ENCODE assay signal across 11 mouse cellular contexts in genomic region chr10:117669449-117670090, GRCm38 (mm10). TPM values are rescaled to one million over a fixed set of nuclear protein-coding genes. Genes with fewer than 3 reads are reported as not detected.
DNase-seq lines count a peak whose midpoint lies in the region; ATAC-seq and TF ChIP-seq lines count a peak whose summit lies in the region.
"Had no signal": no experiment of that assay in that cellular context is flagged by ENCODE, and none has a peak within 500 bp of the region (broad histone marks: within the 10 kb centered on the region; RNA-seq: fewer than 3 reads in every experiment).

No protein-coding gene starts in this region.

- peak overlapping the region; percentile 34 for H3K27ac ChIP-seq in kidney, embryonic 16.5 days (ENCODE audit: low read length)
- no peak overlapping the region for H3K27ac ChIP-seq in kidney, embryonic 14.5 days (ENCODE audit: low read depth, low read length)
- peak overlapping the region; percentile 84 for H3K27ac ChIP-seq in intestine, postnatal 0 days (ENCODE audit: low read depth, low read length)
- H3K27ac ChIP-seq in midbrain, postnatal 0 days (ENCODE audit: low read depth, low read length): no peak overlapping the region
- H3K27ac ChIP-seq: liver, embryonic 12.5 days; midbrain, embryonic 12.5 days had no signal

- ATAC-seq in kidney, embryonic 16.5 days (ENCODE audit: low FRiP score, low TSS enrichment): no peak; the same call in 1 of the 2 replicates
- no peak for ATAC-seq in kidney, embryonic 14.5 days (ENCODE audit: low FRiP score, low TSS enrichment)
- ATAC-seq in intestine, postnatal 0 days: peak; percentile 92
- no peak for ATAC-seq in midbrain, postnatal 0 days (ENCODE audit: low FRiP score)
- ATAC-seq: liver, embryonic 12.5 days had no signal

- WGBS in kidney, embryonic 16.5 days: 44% methylated on average over 10 of the region's 10 CpGs
- 40% methylated on average over 10 of the region's 10 CpGs for WGBS in kidney, embryonic 14.5 days
- 26% methylated on average over 10 of the region's 10 CpGs for WGBS in intestine, postnatal 0 days
- WGBS in midbrain, postnatal 0 days: 65% methylated on average over 10 of the region's 10 CpGs

- 0 out of 2 replicates have a peak overlapping the region, but pooled peaks have one; percentile 13 for H3K9ac ChIP-seq in kidney, embryonic 16.5 days (replicated peaks; ENCODE audit: low read length)
- H3K9ac ChIP-seq in kidney, embryonic 14.5 days (ENCODE audit: low read depth, low read length): no peak overlapping the region
- 0 out of 2 replicates have a peak overlapping the region, but pooled peaks have one; percentile 12 for H3K9ac ChIP-seq in intestine, postnatal 0 days (ENCODE audit: low read depth, low read length)
- H3K9ac ChIP-seq in midbrain, postnatal 0 days (replicated peaks; ENCODE audit: low read length, poor library complexity, severe bottlenecking): no peak overlapping the region
- H3K9ac ChIP-seq: liver, embryonic 12.5 days; midbrain, embryonic 12.5 days had no signal

- H3K9me3 ChIP-seq in kidney, embryonic 16.5 days (ENCODE audit: low read length): no peaks in the 10 kb centered on the region
- H3K9me3 ChIP-seq in kidney, embryonic 14.5 days (ENCODE audit: control insufficient read depth, low read length): no peaks in the 10 kb centered on the region
- H3K9me3 ChIP-seq in intestine, postnatal 0 days (ENCODE audit: control insufficient read depth): no peaks in the 10 kb centered on the region
- no peaks in the 10 kb centered on the region for H3K9me3 ChIP-seq in midbrain, postnatal 0 days (ENCODE audit: low read length)
- H3K9me3 ChIP-seq: liver, embryonic 12.5 days; midbrain, embryonic 12.5 days had no signal

- no peak overlapping the region for H3K4me2 ChIP-seq in kidney, embryonic 16.5 days (replicated peaks; ENCODE audit: low read depth, low read length)
- H3K4me2 ChIP-seq in kidney, embryonic 14.5 days (replicated peaks; ENCODE audit: low read depth, low read length): no peak overlapping the region
- no peak overlapping the region for H3K4me2 ChIP-seq in intestine, postnatal 0 days (replicated peaks; ENCODE audit: low read depth)
- no peak overlapping the region for H3K4me2 ChIP-seq in midbrain, postnatal 0 days (ENCODE audit: low read depth, low read length, poor library complexity, severe bottlenecking)
- H3K4me2 ChIP-seq: liver, embryonic 12.5 days; midbrain, embryonic 12.5 days had no signal

- no peaks in the 10 kb centered on the region for H3K36me3 ChIP-seq in kidney, embryonic 16.5 days (ENCODE audit: insufficient read depth, low read length)
- H3K36me3 ChIP-seq in kidney, embryonic 14.5 days (ENCODE audit: control insufficient read depth, insufficient read depth, low read length): no peaks in the 10 kb centered on the region
- peaks cover 10% of the 10 kb centered on the region; the same call in 1 of the 2 replicates for H3K36me3 ChIP-seq in intestine, postnatal 0 days (ENCODE audit: control insufficient read depth, insufficient read depth)
- H3K36me3 ChIP-seq in midbrain, postnatal 0 days (ENCODE audit: insufficient read depth, low read length): no peaks in the 10 kb centered on the region
- H3K36me3 ChIP-seq: liver, embryonic 12.5 days; midbrain, embryonic 12.5 days had no signal

- no peaks in the 10 kb centered on the region for H3K27me3 ChIP-seq in kidney, embryonic 16.5 days (ENCODE audit: insufficient read depth, low read length)
- H3K27me3 ChIP-seq in kidney, embryonic 14.5 days (ENCODE audit: control insufficient read depth, insufficient read depth, low read length): no peaks in the 10 kb centered on the region
- H3K27me3 ChIP-seq in intestine, postnatal 0 days (replicated peaks; ENCODE audit: control insufficient read depth, insufficient read depth, low read length): no peaks in the 10 kb centered on the region
- no peaks in the 10 kb centered on the region for H3K27me3 ChIP-seq in midbrain, postnatal 0 days (ENCODE audit: insufficient read depth, low read length)
- H3K27me3 ChIP-seq: liver, embryonic 12.5 days had no signal

- H3K4me3 ChIP-seq in kidney, embryonic 16.5 days (ENCODE audit: low read length): no peak overlapping the region
- H3K4me3 ChIP-seq in kidney, embryonic 14.5 days (ENCODE audit: low read length): no peak overlapping the region
- H3K4me3 ChIP-seq in intestine, postnatal 0 days (ENCODE audit: low read depth, low read length): no peak overlapping the region
- no peak overlapping the region for H3K4me3 ChIP-seq in midbrain, postnatal 0 days (ENCODE audit: low read depth, low read length)
- H3K4me3 ChIP-seq: liver, embryonic 12.5 days; midbrain, embryonic 12.5 days had no signal

- peaks cover 11% of the 10 kb centered on the region; the same call in 1 of the 2 replicates for H3K4me1 ChIP-seq in kidney, embryonic 16.5 days (ENCODE audit: insufficient read depth, low read length)
- no peaks in the 10 kb centered on the region for H3K4me1 ChIP-seq in kidney, embryonic 14.5 days (ENCODE audit: control insufficient read depth, insufficient read depth, low read length)
- peaks cover 10% of the 10 kb centered on the region; the same call in 1 of the 2 replicates for H3K4me1 ChIP-seq in intestine, postnatal 0 days (replicated peaks; ENCODE audit: control insufficient read depth, insufficient read depth, low read length)
- no peaks in the 10 kb centered on the region for H3K4me1 ChIP-seq in midbrain, postnatal 0 days (ENCODE audit: insufficient read depth, low read length)
- H3K4me1 ChIP-seq: liver, embryonic 12.5 days; midbrain, embryonic 12.5 days had no signal

- TF ChIP-seq CTCF in intestine, postnatal 0 days (IDR thresholded peaks at IDR 0.05; ENCODE audit: low read depth): peak; percentile 28
- no peak for TF ChIP-seq CTCF in midbrain, postnatal 0 days (IDR thresholded peaks at IDR 0.05)

- DNase-seq in adrenal gland, adult (ENCODE audit: inconsistent age in 2 of 2, low spot score in 1 of 2): peak; percentile 33 to 51
- no peak for DNase-seq in adrenal gland, adult 18-20 months (ENCODE audit: low spot score in 2 of 2)
- DNase-seq in 3T3-L1 (ENCODE audit: low read depth, low spot score): peak; percentile 91
- no peak for DNase-seq in midbrain, postnatal 0 days (ENCODE audit: low spot score)
- no peak for DNase-seq in cerebellum, postnatal 10 days
- DNase-seq: gastrocnemius, postnatal 14 days had no signal

RNA-seq across cellular contexts. Expression of gene Cpm, which starts 40.3 kb away (rescaled TPM):
- 10 to 100 TPM; 20.3 to 33.2 TPM for total RNA-seq in adrenal gland, adult 18-20 months (2021)
- 31.2 and 33.6 TPM in 2 replicates for polyA plus RNA-seq in kidney, embryonic 16.5 days (2015; fragmentation: Nextera tagmentation; extraction: Ambion mirVana)
- 21.8 and 28.9 TPM in 2 replicates for polyA plus RNA-seq in kidney, embryonic 14.5 days (2014; fragmentation: Nextera tagmentation; extraction: Ambion mirVana)
- polyA plus RNA-seq in intestine, postnatal 0 days (2015; fragmentation: Nextera tagmentation; extraction: Ambion mirVana): 32.8 and 33.8 TPM in 2 replicates
- total RNA-seq in midbrain, postnatal 0 days (2014; rRNA removed): 3.9 TPM in 2 replicates
- polyA plus RNA-seq in midbrain, postnatal 0 days (2015; fragmentation: Nextera tagmentation; extraction: Ambion mirVana): 4.8 and 7.9 TPM in 2 replicates

RNA-seq across cellular contexts. Expression of gene Mdm2, which starts 41.0 kb away (rescaled TPM):
- total RNA-seq in adrenal gland, adult 18-20 months (2021): 10 to 100 TPM; 48.2 to 54.8 TPM
- polyA plus RNA-seq in kidney, embryonic 16.5 days (2015; fragmentation: Nextera tagmentation; extraction: Ambion mirVana): 46.0 and 50.1 TPM in 2 replicates
- 38.6 and 65.6 TPM in 2 replicates for polyA plus RNA-seq in kidney, embryonic 14.5 days (2014; fragmentation: Nextera tagmentation; extraction: Ambion mirVana)
- 16.5 and 19.8 TPM in 2 replicates for polyA plus RNA-seq in intestine, postnatal 0 days (2015; fragmentation: Nextera tagmentation; extraction: Ambion mirVana)
- total RNA-seq in midbrain, postnatal 0 days (2014; rRNA removed): 65.1 and 69.9 TPM in 2 replicates
- 23.2 and 28.7 TPM in 2 replicates for polyA plus RNA-seq in midbrain, postnatal 0 days (2015; fragmentation: Nextera tagmentation; extraction: Ambion mirVana)

Comparison
In these comparisons a context has a peak if more than half of its experiments do, and no peak if none do; other contexts are left out.
1. DNase-seq: peak in adrenal gland, adult (2 of 2) and 3T3-L1 (single experiment); none in adrenal gland, adult 18-20 months (0 of 2), midbrain, postnatal 0 days (single experiment) and cerebellum, postnatal 10 days (0 of 2).
2. H3K27ac ChIP-seq: peak in kidney, embryonic 16.5 days (single experiment) and intestine, postnatal 0 days (single experiment); none in kidney, embryonic 14.5 days (single experiment) and midbrain, postnatal 0 days (single experiment).
3. H3K9ac ChIP-seq: peak in kidney, embryonic 16.5 days (single experiment) and intestine, postnatal 0 days (single experiment); none in kidney, embryonic 14.5 days (single experiment) and midbrain, postnatal 0 days (single experiment).